Mouse (Mus musculus): ENCODE results near the gene Mtrex. TPM values are rescaled to one million over a fixed set of nuclear protein-coding genes. Genes with fewer than 3 reads are reported as not detected.

The Mtrex gene
- total and polyA plus RNA-seq, 3 experiments = 57.4 to 96.5 (median 62.2) TPM

DNA sequence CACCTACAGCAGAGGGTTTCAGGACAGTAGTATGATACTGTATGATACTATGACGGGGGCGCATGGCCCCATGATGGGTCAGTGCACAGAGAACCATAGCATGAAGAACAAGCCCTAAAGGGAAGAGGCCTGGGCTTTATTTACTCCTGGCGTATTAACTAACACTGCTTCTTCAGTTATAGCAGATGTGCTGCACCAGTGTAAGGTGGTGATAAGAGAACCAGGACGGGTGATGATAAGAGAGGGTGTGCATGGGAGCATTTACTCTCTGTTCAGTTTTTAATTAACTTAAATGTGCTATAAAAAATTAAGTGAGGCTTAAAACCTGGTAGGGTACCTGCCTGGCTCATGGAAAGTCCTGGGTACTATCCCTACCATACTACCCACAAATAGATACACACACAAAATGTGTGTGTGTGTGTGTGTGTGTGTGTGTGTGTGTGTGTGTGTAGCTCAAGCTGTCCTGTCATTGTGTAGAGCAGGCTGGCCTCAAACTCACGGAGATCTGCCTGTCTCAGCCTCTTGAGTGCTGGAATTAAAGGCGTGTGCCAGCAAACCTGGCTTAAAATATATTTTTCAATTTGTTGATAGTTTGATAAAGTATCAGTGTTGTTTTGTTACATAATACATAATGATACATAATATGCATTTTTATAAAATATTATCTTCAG, 88.5 kb downstream of the Mtrex start (continued):
- TF ChIP-seq UBTF (IDR thresholded peaks at IDR 0.05; ENCODE audit: borderline replicate concordance, insufficient read depth, low read depth, low read length) = no peak
- peak; percentile 89 for TF ChIP-seq TAL1 (IDR thresholded peaks at IDR 0.05; ENCODE audit: low read length)

- Histone ChIP-seq H3K27me3 (ENCODE audit: control insufficient read depth in 1 of 2, insufficient read depth in 2 of 2, low read length in 2 of 2) (no peaks in the 10 kb centered on the region), H3K4me1 (ENCODE audit: control insufficient read depth in 1 of 2, insufficient read depth in 2 of 2, low read length in 2 of 2) (peaks cover 21 to 27% of the 10 kb centered on the region in 2 experiments), H3K9ac (ENCODE audit: control insufficient read depth, low read depth, low read length, poor library complexity, severe bottlenecking) (peak overlapping the region; percentile 39), H3K79me2 (ENCODE audit: control insufficient read depth, insufficient read depth, low read length, poor library complexity) (no peaks in the 10 kb centered on the region), H3K4me3 (ENCODE audit: control insufficient read depth in 1 of 2, insufficient read depth in 1 of 2, low read depth in 2 of 2, low read length in 2 of 2) (peak overlapping the region; percentile 40 to 42), H3K27ac (ENCODE audit: control insufficient read depth, low read depth, low read length) (peak overlapping the region; percentile 68), H3K9me3 (replicated peaks; ENCODE audit: insufficient read depth, low read length) (no peaks in the 10 kb centered on the region), H3K36me3 (ENCODE audit: control insufficient read depth in 1 of 2, insufficient read depth in 2 of 2, low read length in 2 of 2) (peaks cover 0 to 30% of the 10 kb centered on the region in 2 experiments; a peak in 2 of 4 replicates)
- DNase-seq (ENCODE audit: low read depth, low spot score) = peak; percentile 90
- TF ChIP-seq USF1 (IDR thresholded peaks at IDR 0.05; ENCODE audit: low read depth, low read length) (no peak), SMC3 (IDR thresholded peaks at IDR 0.05; ENCODE audit: low read depth, low read length) (no peak), MYB (IDR thresholded peaks at IDR 0.05; ENCODE audit: low read depth, low read length) (peak; percentile 63; the same call in 1 of the 2 replicates), ETS1 (IDR thresholded peaks at IDR 0.05; ENCODE audit: low read depth, low read length) (peak; percentile 77), EP300 (IDR thresholded peaks at IDR 0.05; ENCODE audit: low read depth in 1 of 2, low read length in 2 of 2) (peak; percentile 78 to 81), CHD2 (IDR thresholded peaks at IDR 0.05; ENCODE audit: low read length) (no peak), RAD21 (IDR thresholded peaks at IDR 0.05; ENCODE audit: low read depth, low read length) (no peak), HCFC1 (IDR thresholded peaks at IDR 0.05; ENCODE audit: low read depth, low read length) (0 out of 2 replicates have a peak, but pooled peaks have one; percentile 32), MXI1 (IDR thresholded peaks at IDR 0.05; ENCODE audit: low read depth, low read length) (peak; percentile 37; the same call in 1 of the 2 replicates), ZC3H11A (IDR thresholded peaks at IDR 0.05; ENCODE audit: low read depth, low read length) (0 out of 2 replicates have a peak, but pooled peaks have one; percentile 5), TAL1 (IDR thresholded peaks at IDR 0.05; ENCODE audit: low read length) (peak; percentile 26; the same call in 1 of the 2 replicates), TCF12 (IDR thresholded peaks at IDR 0.05; ENCODE audit: low read depth, low read length) (peak; percentile 68), BHLHE40 (IDR thresholded peaks at IDR 0.05; ENCODE audit: borderline replicate concordance, low read depth, low read length) (0 out of 2 replicates have a peak, but pooled peaks have one; percentile 22), CHD1 (IDR thresholded peaks at IDR 0.05; ENCODE audit: low read depth, low read length) (no peak), RCOR1 (IDR thresholded peaks at IDR 0.05; ENCODE audit: low read depth, low read length) (peak; percentile 60; the same call in 1 of the 2 replicates), MYC (IDR thresholded peaks at IDR 0.05; ENCODE audit: low read depth, low read length) (no peak), UBTF (IDR thresholded peaks at IDR 0.05; ENCODE audit: borderline replicate concordance, insufficient read depth, low read depth, low read length) (no peak), MAX (IDR thresholded peaks at IDR 0.05; ENCODE audit: low read length) (no peak), TBP (IDR thresholded peaks at IDR 0.05; ENCODE audit: low read depth, low read length) (0 out of 2 replicates have a peak, but pooled peaks have one; percentile 26), GATA1 (IDR thresholded peaks at IDR 0.05; ENCODE audit: low read depth, low read length) (peak; percentile 56), POLR2AphosphoS2 (IDR thresholded peaks at IDR 0.05; ENCODE audit: low read length) (no peak), SIN3A (IDR thresholded peaks at IDR 0.05; ENCODE audit: low read length) (peak; percentile 66)
Observed at GRCm38 (mm10) chr13:112837621-112838155, 89.5 kb downstream of the Mtrex start.

All from MEL (cell line).